Mouse (Mus musculus) C2C12 (cell line): ENCODE measurements around the gene Olfr453.

Experiments used
- CTCF ChIP-seq: IDR thresholded peaks from one replicate; pipeline ENCODE4 v1.5.1; 2011; ENCODE audit not compliant: control insufficient read depth, insufficient read depth, insufficient read length
- FOSL1 ChIP-seq: IDR thresholded peaks from one replicate; pipeline ENCODE4 v1.8.0; 2011; ENCODE audit warnings: mild to moderate bottlenecking, low read length; ENCODE audit not compliant: poor library complexity, insufficient read depth, severe bottlenecking
- MAX ChIP-seq: IDR thresholded peaks from one replicate; pipeline ENCODE4 v1.6.1; 2011; ENCODE audit warnings: mild to moderate bottlenecking, control low read depth
- MYOD1 ChIP-seq: IDR thresholded peaks from one replicate; pipeline ENCODE4 v1.6.1; 2011; ENCODE audit warnings: low read depth; ENCODE audit not compliant: control insufficient read depth, insufficient read length
- MYOG ChIP-seq: IDR thresholded peaks from one replicate; pipeline ENCODE4 v1.6.1; 2011; ENCODE audit not compliant: control insufficient read depth, insufficient read length; ENCODE audit errors: extremely low read depth
- USF1 ChIP-seq: IDR thresholded peaks from one replicate; pipeline ENCODE4 v1.6.1; 2011; ENCODE audit warnings: low read depth, mild to moderate bottlenecking, control low read depth, moderate library complexity

- TF ChIP-seq CTCF (no peak), MYOG (no peak), FOSL1 (no peak), USF1 (no peak), MYOD1 (no peak), MAX (no peak)
Observed at GRCm38 (mm10) chr6:42714668-42715067, 24.5 kb upstream of the Olfr453 start.
